Mouse (Mus musculus): ENCODE data around the gene Cox5a. TPM values are rescaled to one million over a fixed set of nuclear protein-coding genes. Genes with fewer than 3 reads are reported as not detected.

Cox5a gene
- 100 to 1,000 TPM; 514 to 860 TPM for total RNA-seq (2021)
- long read RNA-seq, experiment 1, transcript Cox5a-201 (5 exons, 645 nt) = major isoform, 161 of 166 reads
- long read RNA-seq, experiment 1, partial matches to known transcripts = 3 of 166 reads
- long read RNA-seq, experiment 1, other reads (novel, unspliced or antisense) = 2 of 166 reads
- long read RNA-seq, experiment 2, transcript Cox5a-201 (5 exons, 645 nt) = major isoform, 492 of 506 reads
- long read RNA-seq, experiment 2, partial matches to known transcripts = 8 of 506 reads
- long read RNA-seq, experiment 2, other reads (novel, unspliced or antisense) = 6 of 506 reads

GRCm38 (mm10) chr9:57521056-57521911 is at the start of gene Cox5a:
Gene Cox5a (plus strand): TSS chr9:57521274.
- peak; percentile 96 to 97 for DNase-seq (ENCODE audit: low spot score in 2 of 2)

- DNase-seq (ENCODE audit: low spot score in 2 of 2) = peak; percentile 78 to 80
These were observed 35.3 kb upstream of the Cox5a start for GRCm38 (mm10) chr9:57485774-57486173.

GRCm38 (mm10) chr9:57487807-57488206 is 33.3 kb upstream of the Cox5a start:
- no peak for DNase-seq (ENCODE audit: low spot score in 2 of 2)

GRCm38 (mm10) chr9:57493532-57493931 is 27.5 kb upstream of the Cox5a start:
- DNase-seq (ENCODE audit: low spot score in 2 of 2) = no peak

GRCm38 (mm10) chr9:57494970-57495369 is 26.1 kb upstream of the Cox5a start:
- no peak for DNase-seq (ENCODE audit: low spot score in 2 of 2)

- DNase-seq (ENCODE audit: low spot score in 2 of 2) = no peak
These were observed 23.8 kb upstream of the Cox5a start for GRCm38 (mm10) chr9:57497236-57497635.

- no peak for DNase-seq (ENCODE audit: low spot score in 2 of 2)
These were observed 22.5 kb upstream of the Cox5a start for GRCm38 (mm10) chr9:57498536-57498935.

- no peak for DNase-seq (ENCODE audit: low spot score in 2 of 2)
These were observed 19.6 kb upstream of the Cox5a start for GRCm38 (mm10) chr9:57501452-57501851.

- no peak for DNase-seq (ENCODE audit: low spot score in 2 of 2)
These were observed 19.2 kb upstream of the Cox5a start for GRCm38 (mm10) chr9:57501861-57502260.

- DNase-seq (ENCODE audit: low spot score in 2 of 2) = no peak
These were observed 18.0 kb upstream of the Cox5a start for GRCm38 (mm10) chr9:57502911-57503621.

GRCm38 (mm10) chr9:57503622-57504380 is 17.3 kb upstream of the Cox5a start, which contains the start of gene Rpp25:
Gene Rpp25 (plus strand): TSS chr9:57504026.
- DNase-seq (ENCODE audit: low spot score in 2 of 2) = peak; percentile 60 to 64

- DNase-seq (ENCODE audit: low spot score in 2 of 2) = peak; percentile 45 to 58
These were observed 16.7 kb upstream of the Cox5a start for GRCm38 (mm10) chr9:57504381-57504700.

- DNase-seq (ENCODE audit: low spot score in 2 of 2) = no peak
These were observed 16.2 kb upstream of the Cox5a start for GRCm38 (mm10) chr9:57504891-57505290.

- DNase-seq (ENCODE audit: low spot score in 2 of 2) = peak; percentile 46 to 54
These were observed 15.4 kb upstream of the Cox5a start for GRCm38 (mm10) chr9:57505700-57506099.

GRCm38 (mm10) chr9:57510577-57510976 is 10.5 kb upstream of the Cox5a start:
- DNase-seq (ENCODE audit: low spot score in 2 of 2) = no peak

GRCm38 (mm10) chr9:57517113-57517512 is 4.0 kb upstream of the Cox5a start:
- peak; percentile 51 to 56 for DNase-seq (ENCODE audit: low spot score in 2 of 2)

- DNase-seq (ENCODE audit: low spot score in 2 of 2) = no peak
These were observed 559 bp upstream of the Cox5a start for GRCm38 (mm10) chr9:57520375-57521055.

- no peak for DNase-seq (ENCODE audit: low spot score in 2 of 2)
These were observed 1.2 kb downstream of the Cox5a start for GRCm38 (mm10) chr9:57522114-57522860.

- DNase-seq (ENCODE audit: low spot score in 2 of 2) = no peak
These were observed 1.8 kb downstream of the Cox5a start for GRCm38 (mm10) chr9:57522861-57523246.

- DNase-seq (ENCODE audit: low spot score in 2 of 2) = no peak
These were observed 2.7 kb downstream of the Cox5a start for GRCm38 (mm10) chr9:57523754-57524153.

Measured in adrenal gland, adult 18-20 months (tissue).